Mouse (Mus musculus) heart, adult 2 months (tissue): Measurements from ENCODE around the gene Cavin2. TPM values are rescaled to one million over a fixed set of nuclear protein-coding genes. Genes with fewer than 3 reads are reported as not detected.
A peak's percentile ranks its signal among the peaks of the same experiment; 100 is the strongest.

Source experiments
- DNase-seq, 2 experiments: peaks; one replicate each; pipeline ENCODE4 v3.0.0; 2021
- H3K27ac ChIP-seq: fragments of 200-600 bp; 2 replicates; pipeline ENCODE4 v1.8.1; 2022
- H3K27me3 ChIP-seq: fragments of 200-500 bp; 2 replicates; pipeline ENCODE4 v1.6.1; 2012; ENCODE audit warnings: mild to moderate bottlenecking, low read length, inconsistent platforms, mixed read lengths; ENCODE audit not compliant: control insufficient read depth, insufficient read depth
- H3K36me3 ChIP-seq: fragments of 200-500 bp; 2 replicates; pipeline ENCODE4 v1.6.1; 2012; ENCODE audit warnings: low read length, inconsistent platforms; ENCODE audit not compliant: control insufficient read depth, insufficient read depth
- H3K4me1 ChIP-seq: fragments of 200-500 bp; 2 replicates; pipeline ENCODE4 v1.6.1; 2011; ENCODE audit warnings: low read length; ENCODE audit not compliant: control insufficient read depth, insufficient read depth
- H3K4me3 ChIP-seq: fragments of 200-600 bp; 2 replicates; pipeline ENCODE4 v1.8.1; 2022
- H3K79me2 ChIP-seq: fragments of 200-500 bp; replicated peaks from 2 replicates; pipeline ENCODE4 v1.6.1; 2012; ENCODE audit warnings: mild to moderate bottlenecking, inconsistent platforms, low read length, moderate library complexity, mixed read lengths; ENCODE audit not compliant: control insufficient read depth, insufficient read depth
- H3K9ac ChIP-seq: fragments of 200-500 bp; 2 replicates; pipeline ENCODE4 v1.6.1; 2012; ENCODE audit warnings: low read depth, mild to moderate bottlenecking, control low read depth, inconsistent platforms, low read length, mixed read lengths
- CTCF ChIP-seq: fragments of 200-600 bp; IDR thresholded peaks from 2 replicates; pipeline ENCODE4 v1.8.1; 2022; ENCODE audit warnings: antibody characterized with exemption, mild to moderate bottlenecking, moderate library complexity
- EP300 ChIP-seq: fragments of 200-500 bp; IDR thresholded peaks from 2 replicates; pipeline ENCODE4 v1.6.1; 2011; ENCODE audit warnings: low read depth, low read length, control low read depth; ENCODE audit not compliant: insufficient read depth
- POLR2A ChIP-seq: fragments of 200-500 bp; IDR thresholded peaks from 2 replicates; pipeline ENCODE4 v1.6.1; 2011; ENCODE audit warnings: mild to moderate bottlenecking, low read depth, low read length, control low read depth; ENCODE audit not compliant: insufficient read depth
- WGBS: fragments of 180-500 bp; shearing (Covaris S2); methylation state at CpG from one replicate; pipeline ENCODE4 v1.1.7; 2018; 5-methylcytosine and 5-hydroxymethylcytosine counted together
- intact Hi-C: fragments of 180-260 bp; cut with DNase I; formaldehyde crosslinking; loops from one replicate; pipeline ENCODE4 v1.15.1; 2025
- polyA plus RNA-seq: library from polyadenylated mRNA; depleted of rRNA; stranded (reverse); fragments of >200 nt; gene quantifications from 2 replicates; pipeline ENCODE4 v1.2.3, GENCODE M21; 2012
- total RNA-seq, 2 experiments: library from RNA; stranded (reverse); gene quantifications; 2 replicates each; pipeline ENCODE4 v1.2.3; 2021

Cavin2 gene
- total and polyA plus RNA-seq, 3 experiments = 72.1 to 122 (median 119) TPM

DNA sequence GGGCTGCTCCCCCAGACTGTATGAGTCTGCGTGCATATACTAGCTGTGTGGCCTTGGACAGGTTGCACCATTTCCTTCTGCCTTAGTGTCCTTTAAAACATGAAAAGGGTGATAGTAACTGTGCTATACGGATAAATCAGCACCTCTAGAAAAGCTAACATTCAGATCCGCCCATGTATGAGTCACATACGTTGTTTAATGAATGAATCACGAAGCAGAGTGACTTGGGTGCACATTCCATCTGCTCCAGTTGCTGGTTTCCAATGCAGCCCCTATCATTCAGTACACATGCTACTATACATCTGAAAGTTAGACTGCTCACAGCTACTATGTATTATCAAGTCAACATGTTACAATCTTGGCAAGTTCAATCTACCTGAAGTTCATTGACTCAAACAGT lies 38.6 kb upstream of the Cavin2 start:
- H3K4me3 ChIP-seq = no peak overlapping the region
- no peaks in the 10 kb centered on the region for H3K79me2 ChIP-seq
- 0 out of 2 replicates have a peak, but pooled peaks cover 3% of the 10 kb centered on the region for H3K36me3 ChIP-seq
- no peaks in the 10 kb centered on the region; the same call in none of the 2 replicates for H3K4me1 ChIP-seq
- no peak overlapping the region for H3K27ac ChIP-seq
- TF ChIP-seq POLR2A = no peak
- H3K9ac ChIP-seq = no peak overlapping the region
- no peaks in the 10 kb centered on the region for H3K27me3 ChIP-seq
- intact Hi-C loops = no loop called here
- DNase-seq = no peak
- whole genome bisulfite sequencing = 80% methylated on average over 5 of the region's 5 CpGs

DNA sequence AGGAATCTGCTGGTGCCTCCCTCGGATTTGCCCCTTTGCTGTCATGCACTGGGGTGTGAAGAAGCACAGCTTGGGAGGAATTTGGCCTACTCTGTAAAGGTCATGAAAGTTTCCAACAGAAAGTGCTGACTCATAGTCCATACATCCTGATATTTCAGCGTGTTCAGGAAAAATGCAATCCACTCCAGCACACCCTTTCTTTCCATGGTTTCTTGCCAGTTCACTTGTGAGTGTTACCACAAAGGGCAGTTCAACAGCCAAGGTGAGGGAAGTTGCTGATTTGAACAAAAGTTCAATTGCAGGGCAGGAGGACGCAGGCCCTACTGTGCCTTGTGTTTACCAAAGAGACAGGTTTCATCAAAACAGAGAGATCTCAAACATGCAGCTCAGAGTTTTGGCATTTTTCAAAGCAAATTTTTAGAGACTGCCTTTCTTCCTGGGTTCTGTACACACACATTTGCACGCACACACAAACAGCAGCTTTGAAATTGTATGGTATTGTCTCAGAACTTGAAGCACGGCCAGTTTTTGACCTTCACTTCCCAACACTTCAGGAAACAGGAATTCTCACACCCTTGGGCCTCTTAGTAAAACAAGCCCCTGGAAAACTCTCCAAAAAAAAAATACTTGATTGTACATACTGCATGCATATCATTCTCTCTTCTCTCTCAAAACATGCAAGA lies 23.7 kb upstream of the Cavin2 start:
- H3K4me3 ChIP-seq = no peak overlapping the region
- peak; percentile 51 to 68 for DNase-seq
- no peak overlapping the region; the same call in 1 of the 2 replicates for H3K9ac ChIP-seq
- H3K79me2 ChIP-seq = no peaks in the 10 kb centered on the region
- H3K4me1 ChIP-seq = peaks cover 27% of the 10 kb centered on the region
- TF ChIP-seq CTCF (no peak), POLR2A (0 out of 2 replicates have a peak, but pooled peaks have one; percentile 22), EP300 (0 out of 2 replicates have a peak, but pooled peaks have one; percentile 55)
- peak overlapping the region; percentile 76 for H3K27ac ChIP-seq
- no peaks in the 10 kb centered on the region for H3K27me3 ChIP-seq
- 22% methylated on average over 5 of the region's 5 CpGs for WGBS
- peaks cover 26% of the 10 kb centered on the region for H3K36me3 ChIP-seq
- intact Hi-C loops = loop anchor here (1.0 to 5.0 kb wide), 6 partner anchors 20 to 303 kb away; partner anchors contain the start of gene Cavin2

DNA sequence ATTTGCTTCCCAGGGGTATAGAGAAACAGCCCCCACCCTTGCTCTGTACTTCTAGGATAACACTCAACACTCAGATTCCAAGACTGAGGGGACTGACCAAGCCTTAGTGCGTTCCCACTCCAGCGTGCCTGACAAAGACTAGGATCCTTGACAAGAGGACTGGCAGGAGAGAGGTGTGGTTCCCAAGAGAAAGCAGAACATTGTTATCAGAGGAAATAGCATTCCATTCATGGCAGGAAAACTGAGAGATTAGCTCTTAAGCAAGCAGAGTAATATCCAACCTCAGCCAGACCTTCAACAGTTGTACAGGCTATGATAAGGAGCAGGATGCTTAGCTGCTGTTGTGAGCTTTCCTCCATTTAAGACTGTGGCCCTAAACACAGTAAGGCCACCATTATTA lies 23.0 kb upstream of the Cavin2 start:
- Histone ChIP-seq H3K4me1 (peaks cover 27% of the 10 kb centered on the region), H3K27me3 (no peaks in the 10 kb centered on the region), H3K36me3 (peaks cover 26% of the 10 kb centered on the region), H3K79me2 (no peaks in the 10 kb centered on the region), H3K4me3 (no peak overlapping the region), H3K9ac (0 out of 2 replicates have a peak overlapping the region, but pooled peaks have one; percentile 11), H3K27ac (peak overlapping the region; percentile 76)
- WGBS = 2% methylated on average over 2 of the region's 2 CpGs
- DNase-seq = peak; percentile 44 to 68
- TF ChIP-seq EP300 (peak; percentile 91), CTCF (no peak), POLR2A (peak; percentile 84; the same call in 1 of the 2 replicates)
- intact Hi-C loops = loop anchor here (1.0 to 5.0 kb wide), 6 partner anchors 21 to 304 kb away; partner anchors contain the start of gene Cavin2

DNA sequence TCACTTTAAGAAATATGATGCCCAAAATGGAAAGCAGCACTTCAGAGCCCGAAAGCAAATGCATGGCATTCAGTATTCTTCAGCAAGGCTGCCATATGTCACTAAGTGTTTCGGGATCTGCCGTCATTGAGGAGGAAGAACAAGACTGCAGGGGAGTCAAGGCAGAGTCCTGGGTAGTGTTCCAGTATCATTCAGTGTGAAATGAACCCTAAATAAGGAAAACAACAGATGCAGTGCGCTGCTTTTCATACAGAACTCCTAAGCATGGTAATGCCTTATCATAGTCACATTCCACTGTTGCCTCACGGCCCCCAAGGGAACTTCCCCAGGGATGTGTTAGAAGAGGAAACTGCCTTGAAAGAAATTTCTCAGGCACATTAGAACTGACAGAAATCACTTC lies 21.8 kb upstream of the Cavin2 start:
- TF ChIP-seq POLR2A (no peak), CTCF (no peak), EP300 (no peak)
- H3K9ac ChIP-seq = peak overlapping the region; percentile 57

DNA sequence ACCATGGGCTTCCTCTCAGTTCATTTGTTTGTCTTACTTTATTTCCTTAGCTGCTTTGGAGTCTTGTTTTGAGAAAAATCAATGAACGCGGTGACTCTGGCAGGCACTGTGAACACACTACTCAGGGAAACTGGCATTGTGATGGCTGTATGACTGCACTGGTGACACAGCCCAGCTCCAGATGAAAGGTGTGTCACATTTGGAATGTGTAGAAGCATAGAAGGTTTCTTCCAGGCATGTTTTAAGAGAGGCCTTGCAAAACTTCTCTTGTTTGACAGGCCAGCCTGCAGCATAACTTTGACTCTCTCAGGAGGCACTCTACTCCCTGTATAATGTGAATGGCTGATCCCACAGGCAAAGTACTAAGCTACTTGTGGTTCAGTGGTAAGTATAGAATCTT lies 20.7 kb upstream of the Cavin2 start:
- 44% methylated on average over 2 of the region's 2 CpGs for WGBS
- intact Hi-C loops = loop anchor here (5.0 kb wide), 2 partner anchors 161 to 306 kb away; no protein-coding TSS in a partner anchor
- H3K79me2 ChIP-seq = no peaks in the 10 kb centered on the region
- peaks cover 32% of the 10 kb centered on the region for H3K4me1 ChIP-seq
- H3K4me3 ChIP-seq = no peak overlapping the region
- peak overlapping the region; percentile 76 for H3K27ac ChIP-seq
- peaks cover 29% of the 10 kb centered on the region for H3K36me3 ChIP-seq
- H3K9ac ChIP-seq = no peak overlapping the region; the same call in 1 of the 2 replicates
- TF ChIP-seq EP300 (no peak), CTCF (no peak), POLR2A (no peak)
- no peak for DNase-seq
- H3K27me3 ChIP-seq = no peaks in the 10 kb centered on the region

More for the DNA sequence above, 21.8 kb upstream of the Cavin2 start:
- Histone ChIP-seq H3K36me3 (peaks cover 26% of the 10 kb centered on the region), H3K4me3 (peak overlapping the region; percentile 29; the same call in 1 of the 2 replicates), H3K4me1 (peaks cover 30% of the 10 kb centered on the region), H3K27ac (peak overlapping the region; percentile 76), H3K79me2 (no peaks in the 10 kb centered on the region), H3K27me3 (no peaks in the 10 kb centered on the region)
- 4% methylated on average over 5 of the region's 5 CpGs for WGBS
- DNase-seq = peak; percentile 37 to 62
- intact Hi-C loops = loop anchor here (5.0 kb wide), 2 partner anchors 160 to 305 kb away; no protein-coding TSS in a partner anchor
